Mouse (Mus musculus) CD4-positive helper T cell, adult 2 months (primary cell): Measurements from ENCODE around the gene Zfp324.
A peak's percentile ranks its signal among the peaks of the same experiment; 100 is the strongest.
"Not testable (repeated sequence)": the region's sequence is repeated elsewhere in the genome, so short reads cannot be mapped to it uniquely, and the experiment has no call there.

ENCODE experiments used
- DNase-seq: peaks from one replicate; pipeline ENCODE4 v3.0.0-alpha.2; 2012; ENCODE audit warnings: low read depth, missing footprints, low spot score

Zfp324 gene

GRCm38 (mm10) chr7:12965678-12966091 lies at the start of gene Zfp324:
Gene Zfp324, plus strand, starts transcription at chr7:12965838.
- DNase-seq: peak; percentile 91

DNA sequence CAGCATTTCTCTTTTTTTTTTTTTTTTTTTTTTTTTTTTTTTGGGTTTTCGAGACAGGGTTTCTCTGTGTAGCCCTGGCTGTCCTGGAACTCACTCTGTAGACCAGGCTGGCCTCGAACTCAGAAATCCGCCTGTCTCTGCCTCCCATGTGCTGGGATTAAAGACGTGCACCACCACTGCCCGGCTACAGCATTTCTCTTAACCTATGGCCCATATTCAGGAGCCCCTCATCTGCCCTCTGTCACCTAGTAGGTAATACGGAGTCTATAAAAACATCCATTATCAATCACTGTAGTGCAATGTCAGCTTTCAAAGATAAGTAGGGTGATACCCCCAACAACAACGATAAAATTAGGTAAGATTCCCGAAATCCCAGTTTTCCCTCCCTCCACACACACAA lies 45.1 kb upstream of the Zfp324 start:
- not testable (repeated sequence) for DNase-seq

DNA sequence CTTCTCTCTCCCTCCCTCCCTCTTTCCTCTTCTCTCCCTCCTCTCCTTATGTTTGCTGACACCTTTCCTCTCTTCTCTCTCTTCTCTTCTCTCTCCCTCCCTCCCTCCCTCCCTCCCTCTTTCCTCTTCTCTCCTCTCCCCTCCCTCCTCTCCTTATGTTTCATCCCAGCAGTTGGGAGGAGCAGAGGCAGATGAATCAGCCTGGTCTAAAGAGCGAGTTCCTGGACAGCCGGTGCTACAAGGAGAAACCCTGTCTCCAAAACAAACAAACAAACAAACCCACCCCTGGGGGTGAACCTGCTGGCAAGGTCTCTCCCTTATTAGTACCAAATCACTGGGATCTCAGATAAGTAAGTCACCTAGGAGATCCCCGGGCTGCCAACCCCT lies 44.3 kb upstream of the Zfp324 start:
- DNase-seq: no peak

- DNase-seq: peak; percentile 99
Observed at GRCm38 (mm10) chr7:12921705-12922465, 43.8 kb upstream of the Zfp324 start, which contains the start of gene Rps5. Gene Rps5, plus strand, starts transcription at chr7:12922290.

- DNase-seq: no peak
Observed at GRCm38 (mm10) chr7:12922729-12923128, 42.9 kb upstream of the Zfp324 start.

GRCm38 (mm10) chr7:12926316-12926715 lies 39.3 kb upstream of the Zfp324 start:
- DNase-seq: no peak

DNA sequence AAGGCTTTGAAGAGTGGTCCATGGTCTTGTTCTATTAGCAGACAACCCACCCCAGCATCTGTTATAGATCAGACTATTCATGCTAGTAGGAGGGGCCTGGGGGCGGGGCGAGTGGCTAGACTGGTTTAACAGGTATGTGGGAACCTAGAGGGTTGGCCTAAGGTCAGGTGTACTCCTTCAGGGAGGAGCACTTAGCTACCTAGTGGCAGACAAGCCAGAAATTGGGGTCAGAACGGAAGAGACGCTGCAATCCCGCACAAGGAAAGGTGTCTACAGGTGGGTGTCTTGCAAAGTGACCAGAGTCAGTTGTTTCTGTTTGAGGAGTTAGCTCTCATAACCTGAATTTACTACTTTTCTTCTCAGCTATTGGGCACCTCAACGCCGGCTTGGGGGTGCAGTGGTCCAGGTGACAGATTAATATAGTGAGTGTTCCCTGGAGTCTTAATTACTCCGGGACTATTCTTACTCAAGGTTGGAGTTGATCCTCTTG lies 38.4 kb upstream of the Zfp324 start, which contains the start of gene Rnf225:
Gene Rnf225 (plus strand): TSS at position 226 of the 490 bp plus-strand sequence.
- no peak for DNase-seq

DNA sequence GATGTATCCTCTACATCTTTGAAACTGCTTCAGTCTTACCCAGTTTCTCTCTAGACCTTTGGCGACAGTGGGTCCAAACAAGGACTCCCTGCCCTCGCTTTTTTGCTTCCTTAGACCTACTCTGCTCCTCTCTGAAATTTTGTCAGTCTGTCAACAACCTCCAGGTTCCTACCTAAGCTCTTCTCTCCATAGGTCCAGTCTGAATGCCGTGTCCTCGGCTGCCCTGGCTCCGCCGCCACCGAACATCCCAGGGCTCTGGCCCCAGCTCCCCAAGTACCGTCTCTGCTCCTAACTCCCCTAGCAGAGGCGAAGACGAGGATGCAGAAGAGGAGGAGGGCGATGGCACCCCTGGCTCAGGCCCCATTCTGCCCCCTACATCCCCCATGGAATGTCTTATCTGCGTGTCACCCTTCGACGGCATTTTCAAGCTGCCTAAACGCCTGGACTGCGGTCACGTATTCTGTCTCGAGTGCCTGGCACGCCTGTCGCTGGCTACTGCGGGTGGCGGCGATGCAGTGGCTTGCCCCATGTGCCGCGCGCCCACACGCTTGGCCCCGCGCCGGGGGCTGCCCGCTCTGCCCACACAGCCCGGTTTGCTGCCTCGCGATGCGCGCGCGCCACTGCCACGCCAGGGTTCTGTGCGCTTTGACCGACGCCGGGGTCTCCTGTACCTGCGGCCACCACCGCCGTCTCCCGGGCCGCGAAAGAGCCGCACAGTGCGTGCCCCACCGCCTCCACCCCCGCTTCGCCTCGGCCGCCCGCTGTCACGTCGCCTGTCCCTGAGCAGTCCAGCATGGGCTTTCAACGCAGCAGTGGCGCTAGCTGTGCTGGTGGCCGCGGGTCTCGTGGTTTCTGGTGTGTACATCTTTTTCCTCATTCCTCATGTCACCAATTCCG lies 37.7 kb upstream of the Zfp324 start:
- DNase-seq: no peak

- no peak for DNase-seq
Observed at GRCm38 (mm10) chr7:12933615-12934140, 32.0 kb upstream of the Zfp324 start.

GRCm38 (mm10) chr7:12934808-12935207 lies 30.8 kb upstream of the Zfp324 start:
- no peak for DNase-seq

- DNase-seq: peak; percentile 24
Observed at GRCm38 (mm10) chr7:12937254-12937803, 28.3 kb upstream of the Zfp324 start.

- no peak for DNase-seq
Observed at GRCm38 (mm10) chr7:12940599-12940998, 25.0 kb upstream of the Zfp324 start.

GRCm38 (mm10) chr7:12943488-12943887 lies 22.1 kb upstream of the Zfp324 start:
- peak; percentile 55 for DNase-seq

DNA sequence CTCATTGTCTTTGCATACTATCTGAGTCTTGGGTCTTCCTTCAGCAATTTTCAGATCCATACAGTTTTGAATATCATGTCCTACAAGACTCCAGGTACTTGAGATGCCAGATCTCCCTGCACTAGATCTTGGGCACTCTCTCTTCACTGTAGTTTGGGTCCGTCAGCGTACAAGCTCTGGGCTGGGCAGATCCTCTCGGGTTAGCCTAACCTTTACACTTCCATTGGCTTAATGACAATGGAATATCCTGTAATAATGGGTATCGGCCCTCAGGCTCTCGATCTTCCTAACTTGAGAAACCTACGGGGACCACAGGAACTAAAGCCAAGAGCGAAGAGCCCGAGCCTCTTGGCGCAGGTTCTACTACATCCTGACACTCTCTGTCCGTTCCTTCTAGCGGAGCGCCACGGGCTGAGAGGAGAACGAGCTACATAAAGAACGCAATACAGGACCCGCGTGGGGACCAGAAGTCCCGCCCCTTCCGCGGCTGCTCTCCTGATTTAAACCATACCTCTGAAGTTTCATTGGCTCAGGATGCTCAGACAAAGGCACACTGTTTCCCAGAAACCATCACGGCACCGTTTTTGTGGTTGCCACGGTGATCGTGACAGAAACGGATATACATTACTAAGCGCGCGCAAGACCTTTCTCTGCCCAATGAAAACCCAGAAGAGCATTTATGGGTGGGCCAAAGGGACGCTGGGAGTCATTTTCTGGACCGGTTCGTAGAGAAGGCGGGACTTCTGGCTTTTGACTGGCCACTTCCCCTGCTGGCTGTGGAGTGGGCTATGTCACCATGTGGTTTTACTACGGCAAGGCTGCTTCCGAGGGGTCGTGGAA lies 16.4 kb upstream of the Zfp324 start:
- DNase-seq: peak; percentile 99

DNA sequence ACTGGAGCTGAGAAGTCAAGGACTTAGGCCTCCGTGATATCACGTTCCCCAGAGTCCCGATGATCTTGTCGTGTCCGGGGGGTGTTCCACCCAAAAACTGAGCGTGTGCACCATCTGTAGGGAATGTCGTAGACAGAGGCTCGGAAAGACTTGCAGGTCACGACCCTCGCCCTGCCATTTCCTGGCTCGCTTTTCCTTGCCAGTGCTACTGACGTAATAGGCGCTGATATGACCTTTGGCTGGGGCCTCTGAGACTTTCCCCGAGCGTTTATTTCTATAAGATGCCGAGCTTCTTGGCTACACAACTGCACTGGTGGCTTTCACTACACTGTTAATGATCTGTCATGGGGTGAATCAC lies 15.8 kb upstream of the Zfp324 start:
- DNase-seq: no peak

- no peak for DNase-seq
Observed at GRCm38 (mm10) chr7:12954896-12955295, 10.7 kb upstream of the Zfp324 start.

DNA sequence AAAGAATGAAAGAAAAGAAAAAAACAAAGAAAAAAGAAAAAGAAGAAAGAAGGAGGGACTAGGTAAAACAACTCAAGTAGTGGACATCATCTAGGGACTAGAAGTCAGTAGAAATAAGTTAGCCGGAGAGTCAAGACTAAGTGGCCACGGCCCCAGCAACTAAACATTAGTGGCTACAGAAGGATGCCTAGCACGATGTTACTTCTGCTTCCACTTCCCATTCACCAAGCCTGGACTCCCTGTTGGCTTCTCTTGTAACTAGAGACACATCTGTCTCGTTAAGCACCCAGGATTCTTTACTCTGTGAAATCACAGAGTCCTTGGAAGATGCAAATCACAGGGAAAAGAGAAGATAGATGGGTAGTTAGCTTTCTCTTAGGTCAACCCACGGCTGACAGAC lies 8.1 kb upstream of the Zfp324 start:
- DNase-seq: no peak

- no peak for DNase-seq
Observed at GRCm38 (mm10) chr7:12958948-12959347, 6.7 kb upstream of the Zfp324 start.

DNA sequence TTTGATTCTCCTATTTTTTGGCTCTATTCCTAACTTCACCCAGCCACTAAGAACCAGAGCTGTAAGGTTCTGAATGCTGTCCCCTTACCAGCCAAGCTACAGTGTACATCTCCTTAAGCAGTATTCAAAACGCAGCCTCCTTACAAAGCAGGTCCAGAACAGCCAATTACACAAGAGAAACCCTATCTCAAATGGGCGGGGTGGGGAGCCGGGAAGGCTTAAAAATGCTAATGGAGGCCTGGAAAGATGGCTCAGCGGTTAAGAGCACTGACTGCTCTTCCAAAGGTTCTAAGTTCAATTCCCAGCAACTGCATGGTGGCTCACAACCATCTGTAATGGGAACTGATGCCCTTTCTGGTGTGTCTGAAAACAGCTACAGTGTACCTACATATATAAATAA lies 5.9 kb upstream of the Zfp324 start:
- DNase-seq: no peak

- peak; percentile 90 for DNase-seq
Observed at GRCm38 (mm10) chr7:12961511-12962141, 4.0 kb upstream of the Zfp324 start.
